Mouse (Mus musculus): ENCODE data around the gene Uhrf1bp1.

GRCm38 (mm10) chr17:27947155-27947554, 90.9 kb downstream of the Uhrf1bp1 start:
- TF ChIP-seq CTCF (IDR thresholded peaks at IDR 0.05; ENCODE audit: extremely low read depth, insufficient read depth, low read length) (no peak), POLR2A (IDR thresholded peaks at IDR 0.05; ENCODE audit: extremely low read depth, insufficient read depth, low read length) (no peak)

All from cortical plate, adult 2 months (tissue).